Mouse (Mus musculus) embryo, embryonic 11.5 days (tissue): ENCODE data around the gene Zar1.
"Not testable (repeated sequence)": the region's sequence is repeated elsewhere in the genome, so short reads cannot be mapped to it uniquely, and the experiment has no call there.

Experiments used
- DNase-seq: peaks from one replicate; pipeline ENCODE4 v3.0.0-alpha.2; 2012; ENCODE audit warnings: low read depth, low spot score

The Zar1 gene

GRCm38 (mm10) chr5:72580970-72581332, at the start of gene Zar1:
Gene Zar1 (minus strand): TSS chr5:72581254.
- not testable (repeated sequence) for DNase-seq

DNA sequence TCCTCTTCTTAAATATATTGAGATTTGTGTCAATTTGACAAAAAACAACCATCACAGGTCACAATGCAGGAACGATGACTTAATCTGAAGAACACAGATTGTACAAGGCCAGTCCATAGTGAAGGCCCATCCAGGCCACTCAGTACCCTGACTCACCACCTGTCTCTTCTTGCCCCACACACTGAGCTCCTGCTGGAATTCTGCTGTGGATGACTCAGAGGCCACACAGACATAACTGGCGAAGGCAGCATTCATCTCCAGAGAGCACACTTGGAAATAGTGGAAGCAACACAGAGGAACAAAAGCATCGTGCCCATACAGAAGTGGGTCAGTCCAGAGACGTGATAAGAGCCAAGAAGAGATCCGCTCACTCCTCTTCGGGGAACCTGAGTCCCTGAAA, 49.0 kb upstream of the Zar1 start:
- no peak for DNase-seq

DNA sequence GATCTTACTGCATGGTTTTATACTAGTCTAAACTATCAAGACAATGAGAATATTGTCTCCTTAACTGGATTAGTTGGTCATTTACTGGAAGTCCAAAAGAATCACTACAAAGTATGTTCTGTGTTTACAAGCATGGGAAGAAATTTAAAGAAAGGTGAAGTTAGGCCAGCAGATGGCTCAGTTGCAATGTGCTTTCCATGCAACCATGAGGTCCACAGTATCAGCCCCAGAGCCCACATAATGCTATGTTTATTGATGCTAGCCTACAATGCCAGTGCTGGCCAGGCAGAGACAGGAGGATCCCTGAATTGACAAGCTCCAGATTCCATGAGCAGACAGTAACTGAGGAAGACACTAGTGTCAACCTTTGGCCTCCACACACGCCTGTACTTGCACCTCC, 40.0 kb upstream of the Zar1 start:
- DNase-seq, result no peak

DNA sequence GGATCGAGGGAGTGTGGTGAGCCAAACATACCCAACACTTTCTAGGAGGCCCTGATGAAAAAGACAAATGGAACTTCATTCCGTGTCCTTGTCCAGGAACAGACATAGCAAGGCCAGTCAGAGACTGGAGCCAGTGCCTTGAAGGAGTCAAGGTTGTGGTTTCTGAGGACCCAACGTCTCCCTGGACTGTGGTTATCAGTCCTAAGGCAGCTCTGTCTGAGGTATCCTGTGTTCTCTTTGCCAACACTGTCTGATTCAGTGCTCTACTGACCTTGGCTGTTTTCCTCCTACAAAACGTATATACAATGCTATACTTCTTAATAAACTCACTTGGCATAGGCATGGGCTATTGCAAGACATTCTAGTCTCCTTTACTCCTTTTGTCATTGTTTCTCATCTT, 36.4 kb upstream of the Zar1 start:
- DNase-seq, result no peak

- DNase-seq, result no peak
Observed at GRCm38 (mm10) chr5:72603138-72603537, 22.1 kb upstream of the Zar1 start.

- DNase-seq, result peak; percentile 40
Observed at GRCm38 (mm10) chr5:72601006-72601405, 20.0 kb upstream of the Zar1 start.

DNA sequence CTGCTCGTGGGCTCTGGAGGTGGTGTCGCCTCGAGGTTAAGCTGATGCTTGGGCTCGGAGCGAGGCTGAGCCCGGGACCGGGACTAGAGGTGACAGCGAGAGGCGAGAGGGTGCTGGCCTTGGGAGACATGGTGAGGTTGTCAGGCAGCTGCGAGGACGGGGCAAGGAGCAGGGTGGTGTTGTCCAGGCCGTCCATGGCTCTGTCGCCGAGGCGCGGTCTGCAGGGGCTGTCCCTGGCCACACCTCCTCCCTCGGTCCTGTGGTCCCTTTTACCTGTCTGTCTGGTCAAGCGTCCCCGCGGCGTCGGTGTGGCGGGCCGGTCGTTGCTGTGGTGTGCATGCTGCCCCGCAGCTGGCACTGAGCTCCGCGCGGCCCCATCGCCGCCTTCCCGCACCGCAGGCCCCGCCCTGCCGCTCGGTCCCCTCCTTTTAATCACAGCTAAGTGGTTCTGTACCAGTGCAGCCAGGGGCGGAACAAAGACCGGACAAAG, 6.2 kb upstream of the Zar1 start, which contains the start of gene Gm5868:
Gene Gm5868 (minus strand): TSS at position 360 of the 490 bp plus-strand sequence.
- DNase-seq, result no peak

- not testable (repeated sequence) for DNase-seq
Observed at GRCm38 (mm10) chr5:72586667-72587191, 5.7 kb upstream of the Zar1 start.

- not testable (repeated sequence) for DNase-seq
Observed at GRCm38 (mm10) chr5:72586122-72586521, 5.1 kb upstream of the Zar1 start.

- not testable (repeated sequence) for DNase-seq
Observed at GRCm38 (mm10) chr5:72580088-72580969, 725 bp downstream of the Zar1 start.

GRCm38 (mm10) chr5:72579599-72579998, 1.5 kb downstream of the Zar1 start:
- DNase-seq, result not testable (repeated sequence)

- no peak for DNase-seq
Observed at GRCm38 (mm10) chr5:72565621-72566020, 15.4 kb downstream of the Zar1 start.

DNA sequence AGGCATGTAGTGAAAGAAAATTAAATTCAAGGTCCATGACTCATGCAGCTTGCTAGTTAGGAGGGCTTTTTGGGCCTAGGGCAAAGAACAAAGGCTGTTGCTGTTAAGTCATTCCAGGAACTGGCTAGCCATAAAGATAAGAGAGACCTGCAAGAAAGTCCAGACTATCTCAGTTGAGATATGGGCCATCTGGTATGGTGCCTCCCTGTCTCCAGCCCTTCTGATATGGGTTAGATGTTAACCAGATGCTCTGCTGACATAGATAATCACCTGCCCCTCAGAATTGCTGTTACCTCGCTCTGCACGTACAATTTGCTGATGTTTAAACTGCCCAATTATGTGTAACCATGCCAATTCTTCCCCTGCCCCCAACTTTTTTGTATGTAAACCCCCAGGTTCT, 17.9 kb downstream of the Zar1 start:
- not testable (repeated sequence) for DNase-seq

GRCm38 (mm10) chr5:72560976-72561628, 20.0 kb downstream of the Zar1 start:
- no peak for DNase-seq

- peak; percentile 99 for DNase-seq
Observed at GRCm38 (mm10) chr5:72559544-72560049, 21.5 kb downstream of the Zar1 start, which contains the start of gene Nfxl1. Gene Nfxl1 (minus strand): TSS chr5:72559684.

DNA sequence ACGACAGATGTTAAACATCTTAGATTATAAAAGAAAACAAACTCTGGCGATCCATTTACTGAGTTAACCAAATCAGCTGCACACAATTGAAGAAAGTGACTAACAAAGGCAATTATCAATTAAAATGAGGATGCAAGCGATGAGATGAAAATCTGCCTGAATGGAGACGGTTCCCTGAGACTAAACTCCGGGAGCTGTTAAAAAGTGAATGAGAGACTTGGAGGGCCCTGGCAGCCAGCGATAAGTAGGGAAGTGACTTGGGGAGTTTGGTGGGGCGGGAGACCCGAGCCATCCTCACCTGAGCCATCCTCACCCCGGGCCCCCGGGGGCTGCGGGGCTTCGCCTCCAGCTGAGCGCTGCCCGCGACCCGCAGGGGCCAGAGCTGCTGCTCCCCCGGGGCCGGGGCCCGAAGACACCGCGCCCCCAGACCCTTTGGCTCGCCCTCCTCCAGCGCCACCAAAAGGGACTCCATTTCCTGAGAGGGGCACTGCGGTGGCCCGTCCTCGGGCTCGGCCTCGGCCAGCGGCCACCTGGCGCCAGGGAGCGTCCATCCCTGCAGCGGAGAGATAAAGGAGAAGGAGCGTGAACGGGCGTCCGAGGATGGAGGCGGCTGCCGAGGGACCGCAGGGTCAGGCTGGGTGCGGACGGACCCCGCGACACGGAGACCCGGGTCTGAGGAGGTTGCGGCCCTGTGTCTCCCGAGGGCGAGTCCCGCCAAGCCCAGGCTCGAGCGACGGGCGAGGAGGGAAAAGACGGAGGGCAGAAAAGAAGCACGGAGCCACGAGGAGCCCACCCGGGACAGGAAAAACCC, 22.1 kb downstream of the Zar1 start:
- no peak for DNase-seq

- no peak for DNase-seq
Observed at GRCm38 (mm10) chr5:72556245-72556644, 24.8 kb downstream of the Zar1 start.

DNA sequence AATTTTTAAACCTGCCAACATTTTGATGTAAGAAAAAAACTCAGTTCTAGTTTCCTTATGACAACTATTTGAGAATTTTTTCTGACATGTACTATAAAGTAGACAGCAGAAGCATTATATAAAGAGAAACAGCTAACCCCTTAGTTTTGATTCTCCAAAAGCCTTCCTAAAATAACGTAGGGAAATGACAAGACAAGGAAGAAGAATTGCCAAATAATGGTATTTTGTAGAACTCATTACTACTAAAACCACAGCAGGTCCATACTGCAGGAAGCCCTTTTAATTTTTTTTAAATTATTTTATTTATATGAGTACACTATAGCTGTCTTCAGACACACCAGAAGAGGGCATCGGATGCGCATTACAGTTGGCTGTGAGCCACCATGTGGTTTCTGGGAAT, 29.8 kb downstream of the Zar1 start:
- no peak for DNase-seq

DNA sequence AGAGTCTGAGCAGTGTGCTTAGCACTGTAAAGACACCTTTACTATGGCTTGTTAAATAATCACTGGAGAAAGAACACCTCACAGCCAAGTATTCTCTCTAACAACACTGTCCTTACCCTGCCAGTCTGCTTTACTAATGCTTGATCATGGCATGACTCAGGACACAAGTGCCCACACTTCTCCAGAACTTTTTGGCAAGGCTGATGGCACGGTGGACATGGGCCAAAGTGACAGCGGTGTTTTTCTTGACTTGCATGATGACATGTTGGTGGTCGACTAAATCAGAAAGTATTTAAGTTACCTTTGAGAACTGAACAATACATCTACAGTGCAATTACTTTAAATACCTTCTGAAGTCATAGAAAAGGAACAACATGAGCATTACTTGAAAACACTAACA, 52.2 kb downstream of the Zar1 start:
- no peak for DNase-seq
